Mouse (Mus musculus): ENCODE measurements around the gene Gch1. TPM values are rescaled to one million over a fixed set of nuclear protein-coding genes. Genes with fewer than 3 reads are reported as not detected.

Gch1 gene
- polyA plus RNA-seq, 1 experiment from 2014 or later, result 2.2 TPM

DNA sequence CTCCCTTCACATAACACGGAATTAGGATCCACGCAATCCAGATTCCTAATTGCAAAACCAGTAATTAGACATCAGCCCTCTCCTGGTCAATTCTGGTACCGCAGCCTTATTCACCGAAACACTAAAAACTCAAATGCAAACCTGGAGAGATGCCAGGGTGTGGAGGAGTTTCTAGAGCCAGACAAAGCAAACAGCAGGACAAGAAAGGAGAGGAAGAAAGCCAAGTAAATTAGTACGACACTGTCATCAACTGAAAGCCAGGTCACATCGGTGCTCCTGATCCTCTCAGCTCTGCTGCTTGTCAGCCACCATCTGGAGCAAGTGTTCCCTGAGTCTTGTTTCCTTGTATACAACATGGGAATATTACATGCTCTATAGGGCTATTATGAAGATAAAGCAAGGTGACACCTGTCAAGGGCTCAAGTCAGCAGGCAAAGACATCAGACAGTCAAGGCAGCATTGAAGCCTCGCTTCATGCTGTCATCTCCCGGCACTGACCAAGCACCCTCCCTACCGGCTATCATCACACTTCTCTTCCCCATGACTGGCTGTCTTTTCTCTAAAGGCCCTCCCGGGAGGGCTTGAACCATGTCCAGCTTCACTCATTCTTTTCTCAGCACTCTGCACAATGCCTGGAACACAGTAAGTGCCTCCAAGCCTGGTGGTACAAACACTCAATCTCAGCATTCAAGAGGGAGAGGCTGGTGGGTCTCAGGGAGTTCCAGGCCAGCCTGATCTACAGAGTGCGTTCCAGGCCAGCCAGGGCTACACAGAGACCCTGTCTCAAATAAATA is 7.5 kb downstream of the Gch1 start:
- in situ Hi-C loops (cut with MboI; ENCODE audit: low pct_unique_long_range_greater_than_20kb), result no loop called here
- POLR2A ChIA-PET, result no interaction called here
- H3K27me3 ChIP-seq, result no peaks in the 10 kb centered on the region
- CTCF ChIA-PET, result no interaction called here
- ATAC-seq (no peak), DNase-seq (ENCODE audit: low read depth, low spot score) (no peak)
- TF ChIP-seq CTCF (IDR thresholded peaks at IDR 0.05), result peak; percentile 57

DNA sequence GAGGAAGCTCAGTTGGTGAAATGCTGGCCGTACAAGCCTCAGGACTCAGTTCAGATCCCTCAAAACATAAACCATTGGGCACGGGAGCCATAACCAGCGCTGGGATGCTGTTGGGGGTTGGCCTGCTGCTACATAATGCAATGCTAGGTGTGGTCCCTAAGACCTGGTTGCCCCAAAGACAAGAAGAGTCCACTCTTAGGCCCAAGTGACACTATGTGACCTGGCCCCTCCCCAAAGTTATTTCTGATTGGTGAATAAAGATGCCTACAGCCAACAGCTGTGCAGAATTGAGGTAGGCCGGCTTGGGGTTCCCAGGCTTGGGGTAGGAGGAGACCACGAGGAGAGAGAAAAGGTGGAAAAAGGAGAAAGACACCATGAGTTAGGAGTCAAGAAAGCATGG is 10.4 kb downstream of the Gch1 start:
- H3K27me3 ChIP-seq, result no peaks in the 10 kb centered on the region
- ATAC-seq, result no peak

DNA sequence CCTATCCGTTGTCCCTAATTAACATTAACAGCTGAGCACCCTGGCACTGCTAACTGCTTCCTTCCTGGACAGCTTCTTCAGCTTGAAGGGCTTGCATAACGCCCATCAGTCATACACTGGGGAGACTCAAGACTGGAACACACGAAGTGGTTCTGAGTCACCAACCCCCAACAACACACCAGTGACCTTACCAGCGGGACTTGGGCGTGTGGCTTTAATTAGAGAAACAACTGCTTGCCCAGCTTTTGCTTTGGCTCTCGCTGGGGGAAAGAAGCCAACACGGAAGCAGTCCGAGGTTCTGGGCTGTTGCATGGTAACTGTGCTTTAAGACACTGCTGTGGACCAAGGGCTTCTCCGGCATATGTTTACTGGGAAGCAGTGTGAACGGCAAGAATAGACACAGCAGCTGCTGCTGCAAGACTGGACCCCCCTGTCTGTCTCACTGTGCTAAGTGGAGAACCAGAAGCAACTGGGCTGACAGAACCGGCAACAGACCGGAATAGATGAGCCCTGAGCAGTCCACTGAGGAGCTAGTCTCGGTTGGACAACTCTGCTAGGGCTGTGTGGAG is 11.3 kb downstream of the Gch1 start:
- in situ Hi-C loops (cut with MboI; ENCODE audit: low pct_unique_long_range_greater_than_20kb), result no loop called here
- ChIA-PET CTCF (no interaction called here), POLR2A (interaction anchor here (0.7 kb wide), 1 partner anchor 69 kb away, joined by 3 read pairs; no protein-coding TSS in a partner anchor)
- no peak for TF ChIP-seq CTCF (IDR thresholded peaks at IDR 0.05)
- no peaks in the 10 kb centered on the region for H3K27me3 ChIP-seq
- ATAC-seq (peak; percentile 39), DNase-seq (ENCODE audit: low read depth, low spot score) (peak; percentile 15)

More for the DNA sequence above, 10.4 kb downstream of the Gch1 start:
- in situ Hi-C loops (cut with MboI; ENCODE audit: low pct_unique_long_range_greater_than_20kb), result no loop called here
- ChIA-PET CTCF (interaction anchor here (0.9 kb wide), 1 partner anchor 14 kb away, joined by 3 read pairs; no protein-coding TSS in a partner anchor), POLR2A (interaction anchor here (0.7 to 1.1 kb wide), 2 partner anchors 10 to 70 kb away, joined by 3 read pairs; partner anchors contain the start of gene Gch1)
- DNase-seq (ENCODE audit: low read depth, low spot score), result no peak
- TF ChIP-seq CTCF (IDR thresholded peaks at IDR 0.05), result no peak

DNA sequence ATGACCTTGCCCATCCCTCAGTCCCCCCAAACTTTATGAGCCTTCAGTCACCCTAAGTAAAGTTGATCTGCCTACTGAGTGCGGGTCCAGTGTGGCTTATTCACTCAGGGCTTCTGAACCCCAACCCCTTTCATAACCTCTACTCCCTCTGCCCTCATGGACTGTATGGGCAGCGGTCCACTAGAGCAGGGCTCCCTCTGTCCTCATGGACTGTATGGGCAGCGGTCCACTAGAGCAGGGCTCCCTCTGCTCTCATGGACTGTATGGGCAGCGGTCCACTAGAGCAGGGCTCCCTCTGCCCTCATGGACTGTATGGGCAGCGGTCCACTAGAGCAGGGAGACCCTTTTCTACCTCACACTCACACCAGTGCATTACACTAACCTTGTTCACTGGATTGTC is 13.0 kb downstream of the Gch1 start:
- in situ Hi-C loops (cut with MboI; ENCODE audit: low pct_unique_long_range_greater_than_20kb), result no loop called here
- ChIA-PET POLR2A (no interaction called here), CTCF (no interaction called here)
- TF ChIP-seq CTCF (IDR thresholded peaks at IDR 0.05), result no peak
- DNase-seq (ENCODE audit: low read depth, low spot score), result no peak
- H3K27me3 ChIP-seq, result no peaks in the 10 kb centered on the region
- no peak for ATAC-seq

DNA sequence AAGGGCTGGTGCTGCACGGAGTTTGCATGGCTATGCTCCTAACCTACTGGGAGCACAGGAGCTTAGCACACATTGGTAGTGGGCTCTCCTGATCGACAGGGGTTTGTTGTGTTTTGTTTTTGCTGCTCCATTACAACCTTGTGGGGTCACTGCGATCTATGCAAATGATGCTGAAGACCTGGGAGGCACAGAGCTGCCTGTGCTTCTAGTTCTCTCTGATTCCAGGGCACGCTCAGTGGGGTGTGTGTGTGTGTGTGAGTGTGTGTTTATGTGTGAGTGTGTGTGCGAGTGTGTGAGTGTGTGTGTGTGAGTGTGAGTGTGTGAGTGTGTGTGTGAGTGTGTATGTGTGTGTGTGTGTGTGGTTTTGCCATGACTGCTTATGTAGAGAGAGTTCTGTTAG is 14.1 kb downstream of the Gch1 start:
- ATAC-seq, result no peak
- DNase-seq (ENCODE audit: low read depth, low spot score), result no peak
- no peaks in the 10 kb centered on the region for H3K27me3 ChIP-seq
- POLR2A ChIA-PET, result no interaction called here
- CTCF ChIA-PET, result no interaction called here
- no peak for TF ChIP-seq CTCF (IDR thresholded peaks at IDR 0.05)
- in situ Hi-C loops (cut with MboI; ENCODE audit: low pct_unique_long_range_greater_than_20kb), result no loop called here

DNA sequence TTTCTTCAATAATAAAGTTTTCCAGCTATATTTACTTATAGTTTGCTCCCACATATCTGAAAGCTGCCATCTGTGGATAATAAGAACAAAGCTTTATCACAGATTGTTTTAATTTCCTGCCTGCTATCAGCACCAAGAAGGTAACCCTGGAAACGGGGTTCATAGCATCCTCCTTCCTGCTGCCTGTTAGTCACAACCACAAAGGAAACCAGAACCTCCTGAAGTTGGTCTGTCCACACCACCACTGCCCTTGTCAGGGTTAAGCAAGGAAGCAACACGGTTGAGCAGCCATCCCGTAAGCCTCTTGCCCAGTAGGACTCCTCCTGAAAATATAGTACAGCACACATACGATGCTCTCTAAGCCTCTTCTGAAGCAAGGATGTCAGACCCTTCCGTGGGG is 17.1 kb downstream of the Gch1 start:
- ATAC-seq (no peak), DNase-seq (ENCODE audit: low read depth, low spot score) (no peak)
- ChIA-PET CTCF (no interaction called here), POLR2A (no interaction called here)
- no peak for TF ChIP-seq CTCF (IDR thresholded peaks at IDR 0.05)
- H3K27me3 ChIP-seq, result no peaks in the 10 kb centered on the region
- in situ Hi-C loops (cut with MboI; ENCODE audit: low pct_unique_long_range_greater_than_20kb), result no loop called here

DNA sequence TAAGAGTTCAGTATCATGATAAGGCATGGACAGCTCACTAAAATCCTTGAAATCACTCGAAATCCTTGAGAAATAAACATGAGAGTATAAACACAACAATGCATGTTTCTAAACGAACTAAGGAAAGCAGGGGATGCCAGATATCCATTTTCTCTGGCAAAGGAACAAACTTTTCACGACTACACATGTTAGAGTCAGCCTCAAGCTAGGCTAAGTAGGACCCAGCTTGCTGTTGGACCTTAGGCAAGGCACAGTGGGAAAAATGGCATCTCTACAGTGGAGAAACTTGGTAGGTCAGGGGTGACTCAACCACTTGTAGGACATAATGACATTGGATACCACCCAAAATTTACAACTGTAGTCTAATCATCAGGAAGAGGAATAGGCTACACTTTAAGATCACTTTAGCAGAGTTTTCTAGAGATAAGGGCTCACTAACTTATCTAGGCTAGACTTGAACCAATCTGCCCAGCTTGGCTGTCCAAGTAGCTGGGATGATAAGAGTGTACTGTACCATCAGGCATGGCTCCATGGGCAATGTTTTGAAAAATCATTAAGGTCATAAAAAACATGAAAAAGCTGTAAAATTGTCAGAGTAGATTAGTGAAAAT is 18.6 kb downstream of the Gch1 start:
- in situ Hi-C loops (cut with MboI; ENCODE audit: low pct_unique_long_range_greater_than_20kb), result no loop called here
- no peak for ATAC-seq
- DNase-seq (ENCODE audit: low read depth, low spot score), result no peak
- ChIA-PET CTCF (interaction anchor here (1.5 kb wide), 1 partner anchor 17 kb away, joined by 4 read pairs; no protein-coding TSS in a partner anchor), POLR2A (no interaction called here)
- no peak for TF ChIP-seq CTCF (IDR thresholded peaks at IDR 0.05)
- H3K27me3 ChIP-seq, result no peaks in the 10 kb centered on the region

DNA sequence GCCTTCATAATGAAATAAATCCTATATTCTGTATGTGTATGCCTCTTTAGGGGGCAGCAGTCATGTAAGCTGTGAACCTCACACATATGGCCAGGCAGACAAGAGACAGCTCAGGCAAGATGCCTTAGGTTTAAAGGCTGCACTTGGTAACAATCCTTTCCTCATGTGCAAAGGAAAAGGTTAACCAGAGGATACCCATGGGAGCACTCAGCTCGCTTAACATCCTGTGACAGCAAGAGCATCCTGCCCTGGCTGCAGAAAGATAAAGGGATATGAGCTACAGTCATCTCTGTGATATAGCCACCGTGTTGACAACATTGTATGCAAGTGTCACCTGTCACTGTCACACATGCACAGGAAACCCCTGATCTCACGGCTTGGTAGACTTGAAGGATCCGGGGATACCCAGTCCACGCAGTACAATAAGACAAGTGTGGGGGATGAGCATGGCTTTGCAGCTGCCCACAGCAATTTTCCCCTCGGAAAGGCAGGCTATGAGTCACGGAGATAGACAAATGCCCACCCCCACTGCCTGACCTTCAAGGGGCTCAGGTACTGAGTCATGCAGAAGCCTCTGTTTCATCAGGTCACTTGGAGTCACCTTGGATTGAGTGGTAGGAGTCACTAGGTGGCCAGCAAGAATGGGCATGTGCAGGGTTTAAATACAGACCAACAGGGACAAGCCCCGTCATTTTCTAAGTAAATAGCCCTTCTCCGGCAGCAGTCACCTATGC is 19.4 kb downstream of the Gch1 start:
- TF ChIP-seq CTCF (IDR thresholded peaks at IDR 0.05), result no peak
- DNase-seq (ENCODE audit: low read depth, low spot score), result no peak
- ATAC-seq, result no peak
- no peaks in the 10 kb centered on the region for H3K27me3 ChIP-seq
- ChIA-PET CTCF (interaction anchor here (1.5 kb wide), 1 partner anchor 16 kb away, joined by 4 read pairs; no protein-coding TSS in a partner anchor), POLR2A (no interaction called here)
- in situ Hi-C loops (cut with MboI; ENCODE audit: low pct_unique_long_range_greater_than_20kb), result no loop called here

DNA sequence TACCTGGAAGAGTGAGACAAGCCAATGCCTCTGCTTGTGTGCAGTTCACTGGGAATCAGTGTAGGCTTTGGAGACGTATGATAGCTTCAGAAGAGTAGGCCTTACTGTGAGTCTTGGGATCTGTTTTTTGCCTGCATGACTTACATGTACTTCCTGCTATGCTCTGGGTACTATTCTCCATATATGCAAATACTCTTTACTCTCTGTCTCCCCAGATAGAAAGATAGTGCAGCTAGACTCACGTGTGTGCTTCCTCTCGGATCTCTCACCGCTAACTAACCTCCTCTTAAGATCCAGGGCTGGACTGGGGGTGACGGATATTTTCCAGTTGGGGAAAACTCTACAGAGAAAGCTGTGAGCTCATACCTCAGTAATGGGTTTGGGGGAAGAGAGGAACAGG is 23.5 kb downstream of the Gch1 start:
- CTCF ChIA-PET, result no interaction called here
- ATAC-seq, result no peak
- in situ Hi-C loops (cut with MboI; ENCODE audit: low pct_unique_long_range_greater_than_20kb), result no loop called here

DNA sequence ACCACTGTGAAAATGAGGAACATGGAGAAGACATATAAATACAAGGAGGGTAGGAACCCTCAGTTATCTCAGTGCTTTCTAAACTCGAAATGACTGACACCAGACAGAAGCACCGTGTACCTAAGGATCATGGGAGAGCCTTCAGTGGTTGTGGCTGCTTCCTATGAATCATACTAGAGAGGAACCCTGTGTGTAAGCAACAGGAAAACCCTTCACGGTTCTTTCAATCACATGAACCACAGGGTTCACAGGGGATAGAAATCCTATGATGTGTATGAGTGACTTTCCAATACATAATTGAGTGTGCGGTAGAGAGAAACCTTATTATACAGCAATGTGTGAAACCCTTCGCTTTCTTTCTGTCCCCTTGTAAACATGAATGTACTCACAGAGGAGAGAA is 24.1 kb downstream of the Gch1 start:
- TF ChIP-seq CTCF (IDR thresholded peaks at IDR 0.05), result no peak
- DNase-seq (ENCODE audit: low read depth, low spot score), result no peak
- no peaks in the 10 kb centered on the region for H3K27me3 ChIP-seq
- ATAC-seq, result no peak
- ChIA-PET POLR2A (no interaction called here), CTCF (no interaction called here)
- in situ Hi-C loops (cut with MboI; ENCODE audit: low pct_unique_long_range_greater_than_20kb), result no loop called here

More for the DNA sequence above, 23.5 kb downstream of the Gch1 start:
- TF ChIP-seq CTCF (IDR thresholded peaks at IDR 0.05), result no peak
- POLR2A ChIA-PET, result no interaction called here
- H3K27me3 ChIP-seq, result no peaks in the 10 kb centered on the region
- DNase-seq (ENCODE audit: low read depth, low spot score), result no peak
